Mouse (Mus musculus) limb, embryonic 14.5 days (tissue): ENCODE results near the gene Gm10840. TPM values are rescaled to one million over a fixed set of nuclear protein-coding genes. Genes with fewer than 3 reads are reported as not detected.

Experiments used
- ATAC-seq: fragments of 200-750 bp; cut with Nextera tagmentation; 2 replicates; pipeline ENCODE4 v1.8.0; 2017; ENCODE audit warnings: low read depth, moderate number of reproducible peaks, moderate TSS enrichment; ENCODE audit not compliant: low FRiP score
- DNase-seq: peaks from one replicate; pipeline ENCODE4 v3.0.0-alpha.2; 2015; ENCODE audit warnings: low spot score
- H3K27ac ChIP-seq: fragments of 300-500 bp; sonication (generic); replicated peaks from 2 replicates; pipeline ENCODE4 v1.5.1; 2014; ENCODE audit warnings: low read depth, mild to moderate bottlenecking, low read length, moderate library complexity, mixed read lengths
- H3K27me3 ChIP-seq: fragments of 300-500 bp; sonication (generic); 2 replicates; pipeline ENCODE4 v1.6.1; 2014; ENCODE audit warnings: low read length, mixed read lengths; ENCODE audit not compliant: control insufficient read depth, insufficient read depth
- H3K36me3 ChIP-seq: fragments of 300-500 bp; sonication (generic); 2 replicates; pipeline ENCODE4 v1.6.1; 2014; ENCODE audit warnings: mild to moderate bottlenecking, low read length, moderate library complexity, mixed read lengths; ENCODE audit not compliant: control insufficient read depth, insufficient read depth
- H3K4me1 ChIP-seq: fragments of 300-500 bp; sonication (generic); 2 replicates; pipeline ENCODE4 v1.6.1; 2014; ENCODE audit warnings: antibody characterized with exemption, low read length, mixed read lengths; ENCODE audit not compliant: control insufficient read depth, insufficient read depth
- H3K4me2 ChIP-seq: fragments of 300-500 bp; sonication (generic); replicated peaks from 2 replicates; pipeline ENCODE4 v1.6.1; 2014; ENCODE audit warnings: low read depth, mild to moderate bottlenecking, low read length, moderate library complexity; ENCODE audit not compliant: severe bottlenecking
- H3K4me3 ChIP-seq: fragments of 300-500 bp; sonication (generic); replicated peaks from 2 replicates; pipeline ENCODE4 v1.5.1; 2014; ENCODE audit warnings: low read length
- H3K9ac ChIP-seq: fragments of 300-500 bp; sonication (generic); 2 replicates; pipeline ENCODE4 v1.6.1; 2014; ENCODE audit warnings: mild to moderate bottlenecking, low read depth, low read length, moderate library complexity; ENCODE audit not compliant: severe bottlenecking
- H3K9me3 ChIP-seq: fragments of 300-500 bp; sonication (generic); 2 replicates; pipeline ENCODE4 v1.6.1; 2016; ENCODE audit warnings: low read length; ENCODE audit not compliant: control insufficient read depth
- POLR2A ChIP-seq: fragments of 200-500 bp; IDR thresholded peaks from 2 replicates; pipeline ENCODE4 v1.8.0; 2012; ENCODE audit warnings: inconsistent platforms, mild to moderate bottlenecking, moderate library complexity, borderline replicate concordance; ENCODE audit not compliant: insufficient read depth, insufficient read length; ENCODE audit errors: extremely low read depth
- WGBS: fragments of 180-500 bp; shearing (Covaris S2); extraction: QIAGEN DNeasy Blood & Tissue Kit; methylation state at CpG from one replicate; pipeline ENCODE4 v1.1.7; 2014; 5-methylcytosine and 5-hydroxymethylcytosine counted together
- polyA plus RNA-seq, 2 experiments: library from polyadenylated mRNA; depleted of rRNA in 1 of 2; stranded (reverse) in 1 of 2; unstranded in 1 of 2; fragments of >200 nt; fragmentation: Nextera tagmentation in 1 of 2; extraction: Ambion mirVana in 1 of 2; gene quantifications; 2 replicates each; pipeline versions ENCODE4 v1.2.1 to v1.2.3; 2012 to 2014

Gm10840 gene
- polyA plus RNA-seq, 2 experiments = not detected

DNA sequence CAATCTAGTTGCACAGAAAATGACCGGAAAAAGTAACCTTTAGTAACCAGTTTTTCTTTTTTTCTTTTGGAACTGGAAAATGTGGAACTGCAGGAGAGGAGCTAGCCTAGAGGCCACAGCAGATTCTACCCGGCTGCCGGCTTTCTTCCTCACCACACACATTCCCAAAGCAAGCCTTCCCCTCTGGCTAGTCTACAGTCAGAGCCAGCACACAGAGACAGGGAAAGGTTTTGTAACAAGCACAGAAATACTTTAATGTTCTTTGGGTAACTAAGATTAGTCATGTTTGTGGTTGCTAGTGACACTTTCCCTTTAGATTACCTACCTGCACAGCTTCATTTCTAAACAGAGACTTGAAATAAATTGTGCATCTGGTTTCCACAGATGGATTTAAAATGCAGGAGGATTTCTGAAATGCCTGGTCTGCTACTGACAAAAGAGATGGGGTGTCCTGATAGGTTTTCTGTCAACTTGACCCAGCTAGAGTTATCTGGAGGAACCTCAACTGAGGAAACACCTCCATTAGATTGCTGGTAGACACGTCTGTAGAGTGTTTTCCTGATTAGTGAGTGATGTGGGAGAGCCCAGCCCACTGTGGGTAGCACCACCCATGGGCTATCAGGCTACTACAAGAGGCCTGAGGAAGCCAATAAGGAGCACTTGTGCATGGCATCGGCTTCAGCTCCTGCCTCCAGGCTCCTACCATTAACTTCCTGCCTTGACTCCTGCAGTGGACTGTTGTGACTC, 17.6 kb downstream of the Gm10840 start:
- Histone ChIP-seq H3K9me3 (no peaks in the 10 kb centered on the region), H3K9ac (no peak overlapping the region), H3K27me3 (no peaks in the 10 kb centered on the region), H3K4me2 (no peak overlapping the region), H3K27ac (no peak overlapping the region), H3K4me3 (no peak overlapping the region), H3K4me1 (no peaks in the 10 kb centered on the region), H3K36me3 (peaks cover 8% of the 10 kb centered on the region; the same call in 1 of the 2 replicates)
- WGBS = 59% methylated on average over 5 of the region's 5 CpGs
- ATAC-seq (no peak), DNase-seq (no peak)
- TF ChIP-seq POLR2A = no peak

DNA sequence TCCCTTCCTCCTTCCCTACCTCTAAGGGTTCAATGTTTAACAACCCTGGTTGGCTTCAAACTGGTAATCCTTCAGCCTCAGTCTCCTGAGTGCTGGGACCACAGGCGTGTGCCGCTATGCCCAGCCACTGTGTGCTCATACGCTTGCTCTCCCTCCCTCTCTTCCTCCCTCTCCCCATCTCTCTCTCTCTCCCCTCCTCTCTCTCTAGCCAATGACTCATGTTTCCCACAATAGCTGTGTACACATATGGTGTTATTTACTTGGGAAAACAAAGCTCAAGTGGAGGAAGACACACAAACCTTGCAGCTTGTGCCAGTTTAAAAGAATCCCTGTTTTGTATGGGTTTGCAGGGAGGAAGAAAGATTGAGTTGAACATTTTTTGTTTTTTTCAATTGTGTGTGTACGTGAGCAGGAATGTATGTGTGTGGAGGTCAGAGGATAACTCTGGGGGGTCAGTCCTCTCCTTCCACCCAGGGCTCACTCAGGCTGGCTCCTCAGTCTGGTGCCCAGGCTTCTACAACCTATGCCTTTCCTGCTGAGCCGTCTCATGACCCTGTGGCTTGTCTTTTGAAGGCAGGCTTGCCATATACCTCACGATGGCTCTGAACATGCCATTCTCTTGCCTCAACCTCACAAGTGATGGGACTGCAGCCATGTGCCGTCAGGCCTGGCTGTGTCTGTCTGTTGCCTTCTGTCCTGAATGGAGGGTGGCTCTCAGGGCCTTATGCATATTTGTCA, 19.2 kb downstream of the Gm10840 start:
- DNase-seq = no peak
- H3K27ac ChIP-seq = no peak overlapping the region
- TF ChIP-seq POLR2A = no peak
- no peak overlapping the region for H3K4me3 ChIP-seq
- no peaks in the 10 kb centered on the region for H3K27me3 ChIP-seq
- ATAC-seq = no peak
- peaks cover 14% of the 10 kb centered on the region for H3K36me3 ChIP-seq
- H3K4me2 ChIP-seq = no peak overlapping the region
- H3K9ac ChIP-seq = no peak overlapping the region
- no peaks in the 10 kb centered on the region for H3K4me1 ChIP-seq
- no peaks in the 10 kb centered on the region for H3K9me3 ChIP-seq
- WGBS = 81% methylated on average over 7 of the region's 7 CpGs

DNA sequence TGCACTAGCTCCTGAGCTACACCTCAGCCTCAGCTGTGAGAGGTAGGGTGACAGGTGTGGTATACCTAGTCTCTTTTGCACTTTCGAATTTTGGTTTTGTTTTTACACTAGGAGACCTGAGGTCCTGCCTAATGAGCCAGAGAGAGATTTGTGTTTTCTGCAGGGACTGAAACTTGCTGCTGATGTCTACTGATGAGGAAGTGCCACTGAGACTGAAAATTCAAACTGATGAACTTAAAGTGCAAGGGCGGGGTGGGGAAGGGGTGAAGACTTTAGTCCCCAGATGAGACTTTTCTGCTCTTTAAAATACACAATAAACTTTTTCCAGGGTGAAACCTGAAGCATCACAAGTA, 19.8 kb downstream of the Gm10840 start:
- no peak overlapping the region for H3K9ac ChIP-seq
- H3K4me1 ChIP-seq = no peaks in the 10 kb centered on the region

DNA sequence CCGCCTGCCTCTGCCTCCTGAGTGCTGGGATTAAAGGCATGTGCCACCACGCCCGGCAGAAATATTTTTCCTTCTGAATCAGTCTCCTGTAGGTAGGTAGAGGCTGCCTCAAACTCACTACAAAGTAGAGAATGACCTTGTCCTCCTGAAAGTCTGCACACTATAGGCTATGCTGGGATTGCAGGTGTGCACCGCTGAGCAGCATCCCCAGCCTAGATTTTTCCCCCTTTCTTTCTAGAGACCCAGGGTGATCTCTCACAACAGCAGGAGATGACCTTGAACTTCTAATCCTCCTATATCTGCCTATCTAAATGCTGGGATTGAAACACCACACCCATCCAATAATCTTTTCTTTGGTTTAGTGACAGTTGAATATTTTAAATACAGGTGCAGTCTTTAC, 26.7 kb downstream of the Gm10840 start:
- 92% methylated on average over 4 of the region's 4 CpGs for WGBS
- no peaks in the 10 kb centered on the region for H3K9me3 ChIP-seq

More for the DNA sequence above, 19.8 kb downstream of the Gm10840 start:
- no peak overlapping the region for H3K4me2 ChIP-seq
- ATAC-seq = no peak
- no peak overlapping the region for H3K27ac ChIP-seq
- H3K36me3 ChIP-seq = peaks cover 19% of the 10 kb centered on the region
- 86% methylated on average over 2 of the region's 2 CpGs for WGBS
- H3K4me3 ChIP-seq = no peak overlapping the region
- no peaks in the 10 kb centered on the region for H3K27me3 ChIP-seq
- no peak for DNase-seq
- TF ChIP-seq POLR2A = no peak
- H3K9me3 ChIP-seq = no peaks in the 10 kb centered on the region

DNA sequence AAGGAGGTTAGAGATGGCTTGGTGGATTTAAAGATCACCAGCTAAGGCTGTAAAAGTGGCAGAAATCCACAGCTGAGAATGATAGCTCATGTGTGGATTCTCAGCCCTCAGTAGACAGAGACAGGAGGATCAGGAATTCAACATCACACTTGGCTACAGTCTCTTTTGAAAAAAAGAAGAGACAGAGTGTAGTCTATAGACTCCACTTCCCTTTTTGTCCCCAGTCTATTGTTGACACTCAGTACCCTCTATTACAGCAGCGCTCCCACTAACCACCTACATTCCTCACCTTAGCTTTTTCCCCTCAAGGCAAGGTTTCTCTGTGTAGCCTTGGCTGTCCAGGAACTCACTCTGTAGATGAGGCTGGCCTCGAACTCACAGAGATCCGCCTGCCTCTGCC, 31.1 kb downstream of the Gm10840 start:
- no peak for ATAC-seq
- H3K9ac ChIP-seq = no peak overlapping the region

More for the DNA sequence above, 26.7 kb downstream of the Gm10840 start:
- DNase-seq (no peak), ATAC-seq (no peak)
- H3K4me2 ChIP-seq = no peak overlapping the region
- no peak overlapping the region for H3K9ac ChIP-seq
- H3K27me3 ChIP-seq = no peaks in the 10 kb centered on the region
- TF ChIP-seq POLR2A = no peak
- H3K36me3 ChIP-seq = peaks cover 19% of the 10 kb centered on the region
- H3K4me3 ChIP-seq = no peak overlapping the region
- H3K27ac ChIP-seq = no peak overlapping the region
- H3K4me1 ChIP-seq = no peaks in the 10 kb centered on the region

More for the DNA sequence above, 31.1 kb downstream of the Gm10840 start:
- DNase-seq = no peak
- Histone ChIP-seq H3K27ac (no peak overlapping the region), H3K4me3 (no peak overlapping the region), H3K9me3 (no peaks in the 10 kb centered on the region), H3K27me3 (no peaks in the 10 kb centered on the region), H3K36me3 (peaks cover 4% of the 10 kb centered on the region; the same call in 1 of the 2 replicates), H3K4me2 (no peak overlapping the region), H3K4me1 (no peaks in the 10 kb centered on the region)
- TF ChIP-seq POLR2A = no peak
- WGBS = 94% methylated on average over 3 of the region's 3 CpGs
